Mouse (Mus musculus): ENCODE measurements around the gene H6pd.

- no peak for TF ChIP-seq POLR2A (IDR thresholded peaks at IDR 0.05; ENCODE audit: low read depth, low read length)
- no peak for TF ChIP-seq CTCF (IDR thresholded peaks at IDR 0.05; ENCODE audit: extremely low read depth, insufficient read length, insufficient replicate concordance, low read depth, low read length)
These were observed 65.7 kb downstream of the H6pd start for GRCm38 (mm10) chr4:149942831-149943741.
